In genomic region chr11:8534893-8535292, GRCm38 (mm10) we compare ENCODE assay signal across 8 mouse cellular contexts.
DNase-seq lines count a peak whose midpoint lies in the region; ATAC-seq and TF ChIP-seq lines count a peak whose summit lies in the region.

No protein-coding gene starts in this region.

- WGBS in heart, embryonic 10.5 days: 15% methylated on average over 4 of the region's 4 CpGs
- whole genome bisulfite sequencing in intestine, postnatal 0 days: 24% methylated on average over 4 of the region's 4 CpGs
- WGBS in midbrain, postnatal 0 days: 21% methylated on average over 4 of the region's 4 CpGs

- ATAC-seq in intestine, postnatal 0 days: peak; percentile 49; the same call in 1 of the 2 replicates
- ATAC-seq in midbrain, postnatal 0 days (ENCODE audit: low FRiP score): no peak

- intact Hi-C loops in left cerebral cortex, postnatal 4 days (cut with DNase I): loop anchor here (2.0 to 5.0 kb wide), 3 partner anchors 322 to 602 kb away; no protein-coding TSS in a partner anchor

- H3K9me3 ChIP-seq in heart, embryonic 10.5 days: no peaks in the 10 kb centered on the region
- no peaks in the 10 kb centered on the region for H3K9me3 ChIP-seq in intestine, postnatal 0 days (ENCODE audit: control insufficient read depth)
- H3K9me3 ChIP-seq in midbrain, postnatal 0 days (ENCODE audit: low read length): no peaks in the 10 kb centered on the region

- no peak overlapping the region for H3K9ac ChIP-seq in intestine, postnatal 0 days (ENCODE audit: low read depth, low read length)
- H3K9ac ChIP-seq in midbrain, postnatal 0 days (replicated peaks; ENCODE audit: low read length, poor library complexity, severe bottlenecking): no peak overlapping the region

- peak; percentile 94 for TF ChIP-seq CTCF in intestine, postnatal 0 days (IDR thresholded peaks at IDR 0.05; ENCODE audit: low read depth)
- TF ChIP-seq CTCF in midbrain, postnatal 0 days (IDR thresholded peaks at IDR 0.05): peak; percentile 89

- H3K27ac ChIP-seq in heart, embryonic 10.5 days: no peak overlapping the region
- H3K27ac ChIP-seq in intestine, postnatal 0 days (ENCODE audit: low read depth, low read length): no peak overlapping the region
- no peak overlapping the region for H3K27ac ChIP-seq in midbrain, postnatal 0 days (ENCODE audit: low read depth, low read length)

- peaks cover 3% of the 10 kb centered on the region; the same call in 1 of the 2 replicates for H3K4me1 ChIP-seq in heart, embryonic 10.5 days
- no peaks in the 10 kb centered on the region for H3K4me1 ChIP-seq in intestine, postnatal 0 days (replicated peaks; ENCODE audit: control insufficient read depth, insufficient read depth, low read length)
- H3K4me1 ChIP-seq in midbrain, postnatal 0 days (ENCODE audit: insufficient read depth, low read length): peaks cover 9% of the 10 kb centered on the region; the same call in 1 of the 2 replicates

- H3K27me3 ChIP-seq in heart, embryonic 10.5 days (ENCODE audit: insufficient read depth, poor library complexity, severe bottlenecking): no peaks in the 10 kb centered on the region
- no peaks in the 10 kb centered on the region for H3K27me3 ChIP-seq in intestine, postnatal 0 days (replicated peaks; ENCODE audit: control insufficient read depth, insufficient read depth, low read length)
- H3K27me3 ChIP-seq in midbrain, postnatal 0 days (ENCODE audit: insufficient read depth, low read length): no peaks in the 10 kb centered on the region

- DNase-seq in heart, adult 8-10 months (ENCODE audit: low spot score): peak; percentile 59
- DNase-seq in heart, embryonic 10.5 days (ENCODE audit: low spot score): no peak
- DNase-seq in cerebellum, adult 18-20 months: peak; percentile 37 to 68
- DNase-seq in forelimb bud, embryonic 11.5 days (ENCODE audit: low read depth, low spot score): peak; percentile 63
- peak; percentile 77 for DNase-seq in left cerebral cortex, postnatal 4 days
- peak; percentile 73 for DNase-seq in midbrain, postnatal 0 days (ENCODE audit: low spot score)
- peak; percentile 54 to 83 for DNase-seq in spleen, postnatal 4 days (ENCODE audit: low spot score in 2 of 2)

- H3K4me3 ChIP-seq in heart, embryonic 10.5 days: no peak overlapping the region
- H3K4me3 ChIP-seq in intestine, postnatal 0 days (ENCODE audit: low read depth, low read length): no peak overlapping the region
- H3K4me3 ChIP-seq in midbrain, postnatal 0 days (ENCODE audit: low read depth, low read length): no peak overlapping the region

- H3K36me3 ChIP-seq in heart, embryonic 10.5 days: peaks cover 11% of the 10 kb centered on the region
- peaks cover 58% of the 10 kb centered on the region for H3K36me3 ChIP-seq in intestine, postnatal 0 days (ENCODE audit: control insufficient read depth, insufficient read depth)
- H3K36me3 ChIP-seq in midbrain, postnatal 0 days (ENCODE audit: insufficient read depth, low read length): no peaks in the 10 kb centered on the region

- no peak overlapping the region for H3K4me2 ChIP-seq in intestine, postnatal 0 days (replicated peaks; ENCODE audit: low read depth)
- H3K4me2 ChIP-seq in midbrain, postnatal 0 days (ENCODE audit: low read depth, low read length, poor library complexity, severe bottlenecking): no peak overlapping the region
